Mouse (Mus musculus): Measurements from ENCODE around the gene Ndrg2. TPM values are rescaled to one million over a fixed set of nuclear protein-coding genes. Genes with fewer than 3 reads are reported as not detected.
"Not testable (repeated sequence)": the region's sequence is repeated elsewhere in the genome, so short reads cannot be mapped to it uniquely, and the experiment has no call there.

The Ndrg2 gene
- polyA plus RNA-seq, 1 experiment from 2014 or later, result 36.4 TPM

DNA sequence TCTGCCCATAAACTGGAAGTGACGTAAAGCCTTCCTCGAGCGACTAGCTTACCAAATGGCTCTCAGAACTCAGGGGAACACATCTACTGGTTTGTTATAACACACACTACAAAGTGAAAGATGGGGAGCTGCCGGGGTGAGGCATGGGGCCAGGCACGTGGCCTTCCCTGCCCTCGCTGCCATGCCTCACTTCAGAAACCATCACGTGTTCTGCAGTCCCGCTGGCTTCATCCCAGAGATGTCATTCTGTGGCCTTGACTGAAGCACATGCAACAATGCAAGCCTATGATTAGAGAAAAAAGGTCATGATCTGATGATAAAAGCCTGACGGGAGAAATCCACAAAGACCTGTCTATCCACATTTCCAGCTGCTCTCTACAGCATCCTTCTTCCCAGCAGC, 42.2 kb downstream of the Ndrg2 start:
- Histone ChIP-seq H3K27ac (ENCODE audit: low read depth) (no peak overlapping the region), H3K9me3 (ENCODE audit: control insufficient read depth, low read length) (no peaks in the 10 kb centered on the region), H3K4me2 (ENCODE audit: low read length) (no peak overlapping the region), H3K4me1 (replicated peaks; ENCODE audit: control insufficient read depth, insufficient read depth, low read length) (no peaks in the 10 kb centered on the region), H3K9ac (ENCODE audit: low read length) (no peak overlapping the region), H3K4me3 (ENCODE audit: low read depth, low read length) (no peak overlapping the region), H3K27me3 (replicated peaks; ENCODE audit: control insufficient read depth, insufficient read depth, low read length) (no peaks in the 10 kb centered on the region), H3K36me3 (ENCODE audit: control insufficient read depth, insufficient read depth, low read length) (no peaks in the 10 kb centered on the region)
- 77% methylated on average over 9 of the region's 9 CpGs for WGBS
- DNase-seq (ENCODE audit: low spot score) (no peak), ATAC-seq (replicated peaks; ENCODE audit: low FRiP score, low TSS enrichment, low read depth) (no peak)

DNA sequence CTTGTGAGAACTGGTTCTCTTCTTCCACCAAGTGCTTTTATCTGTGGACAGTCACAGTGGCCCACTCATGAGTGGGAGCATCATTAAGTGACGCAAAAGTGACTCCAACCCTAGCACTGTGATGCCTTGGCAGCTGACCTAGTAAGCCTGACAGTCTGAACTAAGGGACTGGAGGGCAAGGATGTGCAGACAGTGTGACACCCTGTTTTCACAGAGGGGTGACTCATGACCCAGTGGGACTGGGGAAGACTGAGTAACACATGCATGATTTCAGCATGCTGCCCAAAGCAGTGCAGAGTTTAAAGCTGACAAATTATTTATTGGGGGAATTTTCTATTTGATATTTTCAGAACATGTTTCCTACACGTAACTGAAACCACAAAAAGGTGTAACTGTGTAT, 43.2 kb downstream of the Ndrg2 start:
- Histone ChIP-seq H3K36me3 (ENCODE audit: control insufficient read depth, insufficient read depth, low read length) (no peaks in the 10 kb centered on the region), H3K4me1 (replicated peaks; ENCODE audit: control insufficient read depth, insufficient read depth, low read length) (no peaks in the 10 kb centered on the region), H3K27me3 (replicated peaks; ENCODE audit: control insufficient read depth, insufficient read depth, low read length) (no peaks in the 10 kb centered on the region), H3K4me2 (ENCODE audit: low read length) (no peak overlapping the region), H3K9me3 (ENCODE audit: control insufficient read depth, low read length) (no peaks in the 10 kb centered on the region), H3K4me3 (ENCODE audit: low read depth, low read length) (no peak overlapping the region), H3K27ac (ENCODE audit: low read depth) (no peak overlapping the region), H3K9ac (ENCODE audit: low read length) (no peak overlapping the region)
- 71% methylated on average over 2 of the region's 2 CpGs for WGBS
- DNase-seq (ENCODE audit: low spot score), result no peak
- no peak for ATAC-seq (replicated peaks; ENCODE audit: low FRiP score, low TSS enrichment, low read depth)

DNA sequence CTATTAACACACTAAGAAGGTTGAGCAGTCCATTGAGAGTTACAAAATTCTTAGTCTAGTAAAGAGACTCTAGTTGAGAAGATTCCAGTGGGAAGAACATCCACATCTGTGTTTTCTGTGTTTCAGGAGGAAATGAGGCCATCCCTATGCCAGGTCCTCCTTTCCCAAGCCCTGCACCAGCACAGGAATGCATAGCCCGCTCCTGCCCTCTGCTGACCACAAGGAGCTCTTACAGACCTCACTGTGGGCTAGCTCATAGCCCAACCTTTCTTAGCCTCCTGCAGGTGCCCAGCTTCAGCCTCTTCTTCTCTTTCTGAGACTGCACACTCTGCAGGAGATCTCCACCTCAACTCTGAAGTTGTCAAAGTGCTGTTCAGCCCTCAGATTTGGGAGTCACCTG, 50.4 kb downstream of the Ndrg2 start:
- ATAC-seq (replicated peaks; ENCODE audit: low FRiP score, low TSS enrichment, low read depth); H3K4me1 ChIP-seq (replicated peaks; ENCODE audit: control insufficient read depth, insufficient read depth, low read length); H3K27me3 ChIP-seq (replicated peaks; ENCODE audit: control insufficient read depth, insufficient read depth, low read length); H3K4me2 ChIP-seq (ENCODE audit: low read length); DNase-seq (ENCODE audit: low spot score); H3K4me3 ChIP-seq (ENCODE audit: low read depth, low read length); H3K9ac ChIP-seq (ENCODE audit: low read length); H3K36me3 ChIP-seq (ENCODE audit: control insufficient read depth, insufficient read depth, low read length); H3K27ac ChIP-seq (ENCODE audit: low read depth); H3K9me3 ChIP-seq (ENCODE audit: control insufficient read depth, low read length): not testable (repeated sequence)
- 6% methylated on average over 1 of the region's 1 CpGs for WGBS

DNA sequence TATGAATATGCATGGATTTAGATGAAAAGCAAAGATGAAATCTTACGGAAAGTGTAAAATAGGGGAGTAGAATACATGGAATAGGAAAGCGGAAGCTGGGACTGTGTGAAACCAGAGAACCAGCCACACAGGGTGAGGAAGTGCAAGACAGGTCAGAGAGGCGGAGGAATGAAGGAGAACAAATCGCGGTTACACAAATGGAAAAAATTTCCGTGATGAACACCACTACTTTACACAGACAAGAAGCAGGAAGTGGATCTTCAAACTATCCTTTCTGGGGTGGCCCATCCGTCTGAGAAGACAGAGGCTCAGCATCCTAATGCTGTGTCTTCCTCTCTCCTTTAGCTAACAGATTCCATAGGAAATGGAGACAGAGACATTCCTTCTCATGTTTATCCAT, 58.7 kb downstream of the Ndrg2 start:
- not testable (repeated sequence) for H3K4me1 ChIP-seq (replicated peaks; ENCODE audit: control insufficient read depth, insufficient read depth, low read length); H3K27me3 ChIP-seq (replicated peaks; ENCODE audit: control insufficient read depth, insufficient read depth, low read length); DNase-seq (ENCODE audit: low spot score); H3K9me3 ChIP-seq (ENCODE audit: control insufficient read depth, low read length); ATAC-seq (replicated peaks; ENCODE audit: low FRiP score, low TSS enrichment, low read depth); H3K4me3 ChIP-seq (ENCODE audit: low read depth, low read length); H3K4me2 ChIP-seq (ENCODE audit: low read length); H3K27ac ChIP-seq (ENCODE audit: low read depth); H3K36me3 ChIP-seq (ENCODE audit: control insufficient read depth, insufficient read depth, low read length); H3K9ac ChIP-seq (ENCODE audit: low read length)
- WGBS, result 60% methylated on average over 7 of the region's 7 CpGs

Other genes with a start within 250 kb of the Ndrg2 start
- gene Gm17079, start 218.7 kb downstream of the Ndrg2 start, polyA plus RNA-seq (2014; fragmentation: Nextera tagmentation; extraction: Ambion mirVana), result not detected in 2 replicates
- not detected in 2 replicates for gene Gm5800, start 197.0 kb downstream of the Ndrg2 start, polyA plus RNA-seq (2014; fragmentation: Nextera tagmentation; extraction: Ambion mirVana)
- gene Ang4, start 140.6 kb downstream of the Ndrg2 start, polyA plus RNA-seq (2014; fragmentation: Nextera tagmentation; extraction: Ambion mirVana), result 1.8 and 1.9 TPM in 2 replicates
- gene AY358078, start 114.1 kb downstream of the Ndrg2 start, polyA plus RNA-seq (2014; fragmentation: Nextera tagmentation; extraction: Ambion mirVana), result not detected in 2 replicates
- not detected in 2 replicates for gene Ear6, start 60.5 kb downstream of the Ndrg2 start, polyA plus RNA-seq (2014; fragmentation: Nextera tagmentation; extraction: Ambion mirVana)
- 54.9 and 67.0 TPM in 2 replicates for gene Mettl17, start 29.3 kb downstream of the Ndrg2 start, polyA plus RNA-seq (2014; fragmentation: Nextera tagmentation; extraction: Ambion mirVana)
- 0.71 and 0.99 TPM in 2 replicates for gene Slc39a2, start 21.3 kb downstream of the Ndrg2 start, polyA plus RNA-seq (2014; fragmentation: Nextera tagmentation; extraction: Ambion mirVana)
- 0.31 TPM in 1 of 2 replicates, not detected in the other for gene Tppp2, start 4.3 kb upstream of the Ndrg2 start, polyA plus RNA-seq (2014; fragmentation: Nextera tagmentation; extraction: Ambion mirVana)
- gene Rnase13, start 8.6 kb upstream of the Ndrg2 start, polyA plus RNA-seq (2014; fragmentation: Nextera tagmentation; extraction: Ambion mirVana), result not detected in 2 replicates
- gene Arhgef40, start 70.6 kb upstream of the Ndrg2 start, polyA plus RNA-seq (2014; fragmentation: Nextera tagmentation; extraction: Ambion mirVana), result 80.8 and 86.3 TPM in 2 replicates
- gene Tmem253, start 101.5 kb upstream of the Ndrg2 start, polyA plus RNA-seq (2014; fragmentation: Nextera tagmentation; extraction: Ambion mirVana), result 6.8 and 8.5 TPM in 2 replicates
- 31.9 and 34.0 TPM in 2 replicates for gene Zfp219, start 106.6 kb upstream of the Ndrg2 start, polyA plus RNA-seq (2014; fragmentation: Nextera tagmentation; extraction: Ambion mirVana)
- gene Olfr221, start 128.3 kb upstream of the Ndrg2 start, polyA plus RNA-seq (2014; fragmentation: Nextera tagmentation; extraction: Ambion mirVana), result not detected in 2 replicates
- 530 and 607 TPM in 2 replicates for gene Hnrnpc, start 189.9 kb upstream of the Ndrg2 start, polyA plus RNA-seq (2014; fragmentation: Nextera tagmentation; extraction: Ambion mirVana)
- gene Rpgrip1, start 196.5 kb upstream of the Ndrg2 start, polyA plus RNA-seq (2014; fragmentation: Nextera tagmentation; extraction: Ambion mirVana), result 76.9 and 83.0 TPM in 2 replicates

Measured in intestine, embryonic 14.5 days (tissue).